Mouse (Mus musculus): ENCODE measurements around the gene Ccl9.

- TF ChIP-seq CTCF (IDR thresholded peaks at IDR 0.05; ENCODE audit: borderline replicate concordance, insufficient read depth, low read depth, low read length) (no peak), POLR2A (IDR thresholded peaks at IDR 0.05; ENCODE audit: borderline replicate concordance, insufficient read depth, low read length) (no peak)
Observed at GRCm38 (mm10) chr11:83563754-83564153, 14.7 kb downstream of the Ccl9 start.

All from cerebellum, adult 2 months (tissue).